Comparison of ENCODE assay signal across 8 mouse cellular contexts in genomic region chr8:123653994-123654569, GRCm38 (mm10). TPM values are rescaled to one million over a fixed set of nuclear protein-coding genes. Genes with fewer than 3 reads are reported as not detected.
DNase-seq lines count a peak whose midpoint lies in the region; ATAC-seq lines count a peak whose summit lies in the region.

No protein-coding gene starts in this region.

- peak; percentile 24 for DNase-seq in kidney, adult 11 months
- DNase-seq in kidney, adult 9 months: no peak
- peak; percentile 67 for DNase-seq in cerebellum, adult 9-11 months
- DNase-seq in gastrocnemius, adult 18-20 months (ENCODE audit: low spot score): peak; percentile 35
- DNase-seq in testis, postnatal 10 days (ENCODE audit: low spot score): peak; percentile 75

- no peaks in the 10 kb centered on the region for H3K27me3 ChIP-seq in hindbrain, embryonic 15.5 days
- no peaks in the 10 kb centered on the region for H3K27me3 ChIP-seq in limb, embryonic 12.5 days
- H3K27me3 ChIP-seq in midbrain, embryonic 13.5 days: no peaks in the 10 kb centered on the region

- peak overlapping the region; percentile 89 for H3K27ac ChIP-seq in hindbrain, embryonic 15.5 days (replicated peaks)
- peak overlapping the region; percentile 92 for H3K27ac ChIP-seq in limb, embryonic 12.5 days
- H3K27ac ChIP-seq in midbrain, embryonic 13.5 days: peak overlapping the region; percentile 94

- H3K4me3 ChIP-seq in hindbrain, embryonic 15.5 days: peak overlapping the region; percentile 68
- peak overlapping the region; percentile 74 for H3K4me3 ChIP-seq in limb, embryonic 12.5 days (replicated peaks)
- peak overlapping the region; percentile 68 for H3K4me3 ChIP-seq in midbrain, embryonic 13.5 days (replicated peaks)

- peak; percentile 70 for ATAC-seq in hindbrain, embryonic 15.5 days (ENCODE audit: low FRiP score, low read depth)
- ATAC-seq in limb, embryonic 12.5 days (ENCODE audit: insufficient number of reproducible peaks, insufficient read depth, low FRiP score, low TSS enrichment, low read depth): peak; percentile 57
- ATAC-seq in midbrain, embryonic 13.5 days: peak; percentile 78

- peak overlapping the region; percentile 69 for H3K4me2 ChIP-seq in hindbrain, embryonic 15.5 days
- peak overlapping the region; percentile 63 for H3K4me2 ChIP-seq in limb, embryonic 12.5 days
- H3K4me2 ChIP-seq in midbrain, embryonic 13.5 days (replicated peaks): peak overlapping the region; percentile 69

- H3K9me3 ChIP-seq in hindbrain, embryonic 15.5 days: no peaks in the 10 kb centered on the region
- H3K9me3 ChIP-seq in limb, embryonic 12.5 days: no peaks in the 10 kb centered on the region
- H3K9me3 ChIP-seq in midbrain, embryonic 13.5 days: no peaks in the 10 kb centered on the region

- peak overlapping the region; percentile 77 for H3K9ac ChIP-seq in hindbrain, embryonic 15.5 days
- peak overlapping the region; percentile 90 for H3K9ac ChIP-seq in limb, embryonic 12.5 days (replicated peaks)
- peak overlapping the region; percentile 86 for H3K9ac ChIP-seq in midbrain, embryonic 13.5 days (replicated peaks)

- under 1% methylated on average over 58 of the region's 77 CpGs for WGBS in hindbrain, embryonic 15.5 days
- under 1% methylated on average over 53 of the region's 77 CpGs for WGBS in limb, embryonic 12.5 days
- WGBS in midbrain, embryonic 13.5 days: under 1% methylated on average over 73 of the region's 77 CpGs

- peaks cover 25% of the 10 kb centered on the region for H3K36me3 ChIP-seq in hindbrain, embryonic 15.5 days
- H3K36me3 ChIP-seq in limb, embryonic 12.5 days: peaks cover 29% of the 10 kb centered on the region
- peaks cover 27% of the 10 kb centered on the region for H3K36me3 ChIP-seq in midbrain, embryonic 13.5 days

- H3K4me1 ChIP-seq in hindbrain, embryonic 15.5 days (replicated peaks): peaks cover 20% of the 10 kb centered on the region
- peaks cover 19% of the 10 kb centered on the region for H3K4me1 ChIP-seq in limb, embryonic 12.5 days (replicated peaks)
- H3K4me1 ChIP-seq in midbrain, embryonic 13.5 days (replicated peaks): peaks cover 20% of the 10 kb centered on the region

RNA-seq across cellular contexts. Expression of gene Rhou, which starts 0.4 kb away (rescaled TPM):
- total RNA-seq in gastrocnemius, adult 18-20 months (2021): 10 to 100 TPM; 30.1 to 41.0 TPM
- 10.5 and 11.9 TPM in 2 replicates for polyA plus RNA-seq in hindbrain, embryonic 15.5 days (2015; fragmentation: Nextera tagmentation; extraction: Ambion mirVana)
- 7.3 and 8.9 TPM in 2 replicates for polyA plus RNA-seq in limb, embryonic 12.5 days (2016; fragmentation: Nextera tagmentation; extraction: Ambion mirVana)
- polyA plus RNA-seq in midbrain, embryonic 13.5 days (2015; fragmentation: Nextera tagmentation; extraction: Ambion mirVana): 9.3 and 11.6 TPM in 2 replicates
